Mouse (Mus musculus) spleen, adult 2 months (tissue): ENCODE results near the gene Crybg2. TPM values are rescaled to one million over a fixed set of nuclear protein-coding genes. Genes with fewer than 3 reads are reported as not detected.
A peak's percentile ranks its signal among the peaks of the same experiment; 100 is the strongest.

Source experiments
- DNase-seq, 2 experiments: peaks; one replicate each; pipeline versions ENCODE4 v3.0.0 to v3.0.0-alpha.2; 2012 to 2021; ENCODE audit warnings: low spot score in 2 of 2, low read depth in 1 of 2
- H3K27ac ChIP-seq: fragments of 200-500 bp; 2 replicates; pipeline ENCODE4 v1.5.1; 2012; ENCODE audit warnings: low read length, inconsistent platforms; ENCODE audit not compliant: insufficient read depth
- H3K27me3 ChIP-seq: fragments of 200-500 bp; 2 replicates; pipeline ENCODE4 v1.6.1; 2012; ENCODE audit warnings: mild to moderate bottlenecking, moderate library complexity, low read length, inconsistent platforms; ENCODE audit not compliant: control insufficient read depth, insufficient read depth
- H3K36me3 ChIP-seq: fragments of 200-500 bp; 2 replicates; pipeline ENCODE4 v1.6.1; 2012; ENCODE audit warnings: mild to moderate bottlenecking, low read length, inconsistent platforms; ENCODE audit not compliant: control insufficient read depth, insufficient read depth
- H3K4me1 ChIP-seq: fragments of 200-500 bp; 2 replicates; pipeline ENCODE4 v1.6.1; 2011; ENCODE audit warnings: inconsistent platforms; ENCODE audit not compliant: control insufficient read depth, insufficient read depth, insufficient read length
- H3K4me3 ChIP-seq: fragments of 200-500 bp; 2 replicates; pipeline ENCODE4 v1.5.1; 2011; ENCODE audit warnings: mild to moderate bottlenecking, inconsistent platforms; ENCODE audit not compliant: insufficient read depth, insufficient read length; ENCODE audit errors: extremely low read depth
- CTCF ChIP-seq: fragments of 200-500 bp; IDR thresholded peaks from 2 replicates; pipeline ENCODE4 v1.5.1; 2011; ENCODE audit warnings: mild to moderate bottlenecking, inconsistent platforms; ENCODE audit not compliant: insufficient read depth, insufficient read length, insufficient replicate concordance; ENCODE audit errors: extremely low read depth
- POLR2A ChIP-seq: fragments of 200-500 bp; IDR thresholded peaks from 2 replicates; pipeline ENCODE4 v1.6.1; 2011; ENCODE audit warnings: low read depth, low read length, inconsistent platforms
- WGBS: fragments of 180-500 bp; shearing (Covaris S2); methylation state at CpG from one replicate; pipeline ENCODE4 v1.1.7; 2018; 5-methylcytosine and 5-hydroxymethylcytosine counted together
- polyA plus RNA-seq: library from polyadenylated mRNA; depleted of rRNA; stranded (reverse); fragments of >200 nt; gene quantifications from 2 replicates; pipeline ENCODE4 v1.2.3, GENCODE M21; 2012

Gene Crybg2
- polyA plus RNA-seq, 1 experiment, result 4.3 TPM

DNA sequence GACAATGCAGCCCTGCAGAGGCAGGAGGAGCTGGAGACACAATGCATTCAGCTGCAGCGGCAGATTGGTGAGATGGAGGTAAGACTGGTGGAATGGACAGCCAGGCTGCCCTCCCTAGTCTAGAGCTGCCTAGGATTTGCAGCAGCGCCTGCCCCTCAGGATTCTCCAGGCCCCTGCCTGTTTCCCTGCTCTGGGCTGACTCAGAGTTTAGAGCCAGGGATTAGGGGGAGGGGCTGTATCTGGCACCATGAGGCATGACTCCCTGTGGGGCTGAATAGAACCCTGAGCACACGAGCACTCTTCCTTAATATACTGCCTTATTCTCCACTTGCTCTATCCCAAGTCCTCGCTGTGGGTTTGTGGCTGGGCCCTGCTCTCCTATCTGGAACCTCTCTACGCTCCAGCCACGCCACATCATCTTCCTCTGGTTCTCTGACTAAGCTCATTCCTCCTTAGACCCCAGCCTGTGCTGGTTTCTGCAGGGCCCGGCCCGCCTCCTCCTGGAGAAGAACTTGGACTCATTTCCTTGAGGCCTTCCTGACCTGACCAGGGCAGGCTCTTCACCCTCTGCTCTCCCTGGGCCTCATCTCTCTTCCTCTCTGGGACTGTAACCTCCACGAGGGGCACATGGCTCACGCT is 52.9 kb downstream of the Crybg2 start:
- TF ChIP-seq CTCF, result no peak
- TF ChIP-seq POLR2A, result no peak
- H3K27me3 ChIP-seq, result no peaks in the 10 kb centered on the region
- no peak overlapping the region for H3K27ac ChIP-seq
- H3K36me3 ChIP-seq, result no peaks in the 10 kb centered on the region
- 83% methylated on average over 10 of the region's 10 CpGs for WGBS
- no peak for DNase-seq
- H3K4me1 ChIP-seq, result peaks cover 43% of the 10 kb centered on the region
- no peak overlapping the region for H3K4me3 ChIP-seq

DNA sequence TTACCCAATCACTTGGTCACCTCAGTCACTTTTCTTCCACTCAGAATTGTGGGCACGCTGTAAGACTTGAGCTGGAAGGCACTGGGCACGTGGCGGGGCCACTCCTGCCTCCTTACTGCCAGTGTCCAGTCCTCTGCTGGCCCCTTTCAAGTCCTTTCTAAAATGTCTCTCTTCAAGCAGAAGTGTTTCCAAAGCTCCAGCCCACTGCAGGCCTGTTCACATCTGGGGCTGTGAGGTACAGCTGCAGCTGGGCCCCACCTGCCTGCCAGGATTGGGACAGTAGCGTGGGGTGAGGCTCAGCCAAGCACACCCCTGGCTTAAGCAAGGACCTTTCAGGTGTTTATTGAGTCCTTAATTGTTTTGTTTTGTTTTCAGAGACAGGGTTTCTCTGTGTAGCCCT is 53.4 kb downstream of the Crybg2 start:
- Histone ChIP-seq H3K27ac (no peak overlapping the region), H3K4me1 (peaks cover 49% of the 10 kb centered on the region), H3K4me3 (no peak overlapping the region), H3K27me3 (no peaks in the 10 kb centered on the region), H3K36me3 (no peaks in the 10 kb centered on the region)
- DNase-seq, result no peak
- WGBS, result 93% methylated on average over 4 of the region's 4 CpGs
- TF ChIP-seq CTCF, result no peak
- TF ChIP-seq POLR2A, result no peak

GRCm38 (mm10) chr4:134115215-134116144 is 54.9 kb downstream of the Crybg2 start:
- Histone ChIP-seq H3K4me3 (no peak overlapping the region), H3K27ac (peak overlapping the region; percentile 93), H3K4me1 (peaks cover 60% of the 10 kb centered on the region), H3K36me3 (no peaks in the 10 kb centered on the region), H3K27me3 (no peaks in the 10 kb centered on the region)
- DNase-seq, result no peak
- 71% methylated on average over 16 of the region's 16 CpGs for WGBS
- TF ChIP-seq CTCF (no peak), POLR2A (no peak)

- Histone ChIP-seq H3K36me3 (no peaks in the 10 kb centered on the region), H3K4me3 (no peak overlapping the region), H3K4me1 (peaks cover 65% of the 10 kb centered on the region), H3K27ac (peak overlapping the region; percentile 93), H3K27me3 (no peaks in the 10 kb centered on the region)
- TF ChIP-seq POLR2A (no peak), CTCF (no peak)
- 16% methylated on average over 2 of the region's 2 CpGs for WGBS
- DNase-seq, result no peak
These were observed 55.9 kb downstream of the Crybg2 start for GRCm38 (mm10) chr4:134116501-134116900.

- peaks cover 65% of the 10 kb centered on the region for H3K4me1 ChIP-seq
- H3K27me3 ChIP-seq, result no peaks in the 10 kb centered on the region
- DNase-seq, result peak; percentile 81 to 89
- 6% methylated on average over 8 of the region's 8 CpGs for WGBS
- H3K27ac ChIP-seq, result peak overlapping the region; percentile 99
- 0 out of 2 replicates have a peak, but pooled peaks have one; percentile 9 for TF ChIP-seq CTCF
- peak; percentile 57; the same call in 1 of the 2 replicates for TF ChIP-seq POLR2A
- no peak overlapping the region for H3K4me3 ChIP-seq
- no peaks in the 10 kb centered on the region for H3K36me3 ChIP-seq
These were observed 56.4 kb downstream of the Crybg2 start for GRCm38 (mm10) chr4:134117012-134117411.

DNA sequence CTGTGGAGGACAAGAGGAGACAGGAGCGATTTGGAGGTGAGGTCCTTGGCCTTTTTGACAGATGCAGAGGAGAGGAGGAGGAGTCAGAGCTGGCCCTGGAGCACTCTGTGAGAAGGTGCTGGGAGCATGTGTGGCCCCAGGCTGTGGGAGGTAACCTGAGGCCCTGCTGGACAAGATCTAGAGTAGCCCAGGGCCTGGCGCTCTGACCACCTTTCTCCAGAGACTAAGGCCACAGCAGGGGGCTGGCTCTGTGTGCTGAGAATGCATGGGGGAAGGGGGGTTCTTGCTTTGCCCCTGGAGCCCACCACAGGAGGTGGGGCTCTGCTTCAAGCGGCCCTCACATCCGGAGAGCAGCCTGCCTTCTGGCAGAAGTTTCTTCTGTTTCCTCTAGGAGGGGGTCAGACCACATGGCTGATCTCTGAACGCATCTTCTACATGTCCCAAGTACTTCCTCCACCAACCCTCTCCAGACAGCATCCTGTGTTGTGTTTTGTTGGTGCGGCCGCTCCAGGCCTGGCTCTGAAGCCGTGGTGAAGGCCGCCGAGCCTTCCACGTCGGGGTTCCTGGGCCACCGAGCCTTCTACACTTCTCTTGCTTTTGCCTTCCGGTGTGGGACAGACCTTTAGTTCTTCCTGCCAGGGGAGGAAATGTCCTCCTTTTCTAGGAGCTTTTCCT is 57.6 kb downstream of the Crybg2 start:
- H3K27ac ChIP-seq, result peak overlapping the region; percentile 99
- peak overlapping the region; percentile 24; the same call in 1 of the 2 replicates for H3K4me3 ChIP-seq
- peak in 1 of 2 experiments; percentile 48 for DNase-seq
- no peaks in the 10 kb centered on the region for H3K27me3 ChIP-seq
- H3K4me1 ChIP-seq, result peaks cover 74% of the 10 kb centered on the region
- 12% methylated on average over 14 of the region's 14 CpGs for WGBS
- H3K36me3 ChIP-seq, result no peaks in the 10 kb centered on the region
- TF ChIP-seq CTCF (no peak), POLR2A (peak; percentile 33; the same call in 1 of the 2 replicates)
